7 mouse cellular contexts compared by ENCODE assay signal in the genomic region with DNA sequence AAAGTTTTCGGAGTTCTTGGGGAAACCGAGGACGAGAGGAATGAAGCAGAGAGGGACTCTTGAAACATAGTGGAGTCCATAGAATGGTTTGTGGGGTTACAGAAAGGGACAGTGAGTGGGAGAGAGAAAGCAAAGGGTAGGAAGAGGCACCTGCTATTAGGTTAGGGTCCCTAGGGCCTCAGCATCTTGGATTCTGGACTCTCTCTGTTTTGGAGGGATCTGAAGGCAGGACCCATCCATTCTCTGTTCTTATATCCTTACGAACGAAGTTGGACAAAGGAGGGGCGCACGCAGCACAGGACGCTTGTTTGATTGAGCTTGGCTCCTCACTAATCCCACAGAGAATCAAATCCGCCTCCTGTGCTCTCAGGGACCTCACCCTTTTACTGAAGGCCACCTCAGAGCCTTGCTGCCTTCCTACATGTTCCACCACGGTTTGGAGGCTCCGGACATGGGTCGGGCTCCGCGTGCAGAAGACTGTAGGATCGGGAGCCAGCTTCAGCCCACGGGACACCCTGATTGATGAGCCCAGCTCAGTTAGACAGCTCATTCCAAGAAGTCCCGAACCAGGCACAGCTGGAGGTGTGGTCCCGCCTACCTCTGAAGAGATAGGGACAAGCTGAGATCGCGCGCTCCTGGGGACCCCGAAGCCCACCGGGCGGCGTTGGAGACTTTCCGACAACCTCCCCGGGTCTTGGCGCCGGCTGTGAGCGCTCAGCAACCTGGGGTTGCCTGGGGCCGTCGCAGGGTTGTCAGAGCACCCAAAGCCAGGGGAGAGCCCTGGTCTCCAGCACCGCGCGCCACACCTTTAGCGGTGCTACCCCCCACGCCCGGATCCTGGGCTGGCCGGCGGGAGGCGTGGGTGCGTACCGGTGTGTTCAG. TPM values are rescaled to one million over a fixed set of nuclear protein-coding genes. Genes with fewer than 3 reads are reported as not detected.
DNase-seq lines count a peak whose midpoint lies in the region; ATAC-seq and TF ChIP-seq lines count a peak whose summit lies in the region.

No protein-coding gene starts in this region.

- no peaks in the 10 kb centered on the region for H3K79me2 ChIP-seq in liver, adult 2 months (ENCODE audit: control insufficient read depth, insufficient read depth, low read length)

- no peaks in the 10 kb centered on the region for H3K36me3 ChIP-seq in liver, adult 2 months (ENCODE audit: control insufficient read depth, insufficient read depth, low read length)
- no peaks in the 10 kb centered on the region for H3K36me3 ChIP-seq in embryonic facial prominence, embryonic 12.5 days
- H3K36me3 ChIP-seq in hindbrain, embryonic 12.5 days: no peaks in the 10 kb centered on the region
- H3K36me3 ChIP-seq in midbrain, embryonic 11.5 days (ENCODE audit: control insufficient read depth, insufficient read depth, low read length): no peaks in the 10 kb centered on the region

- no peak for TF ChIP-seq CTCF in liver, adult 2 months (IDR thresholded peaks at IDR 0.05; ENCODE audit: low read depth, low read length)

- no peak overlapping the region for H3K9ac ChIP-seq in liver, adult 2 months (ENCODE audit: low read depth, low read length)
- H3K9ac ChIP-seq in embryonic facial prominence, embryonic 12.5 days: peak overlapping the region; percentile 85
- H3K9ac ChIP-seq in hindbrain, embryonic 12.5 days: peak overlapping the region; percentile 97
- peak overlapping the region; percentile 99 for H3K9ac ChIP-seq in midbrain, embryonic 11.5 days (ENCODE audit: low read length)

- H3K27ac ChIP-seq in liver, adult 2 months (replicated peaks; ENCODE audit: insufficient read depth, low read depth, low read length): no peak overlapping the region
- H3K27ac ChIP-seq in embryonic facial prominence, embryonic 12.5 days: peak overlapping the region; percentile 79
- peak overlapping the region; percentile 97 for H3K27ac ChIP-seq in hindbrain, embryonic 12.5 days
- peak overlapping the region; percentile 88 for H3K27ac ChIP-seq in midbrain, embryonic 11.5 days (ENCODE audit: low read depth, low read length)

- no peaks in the 10 kb centered on the region for H3K9me3 ChIP-seq in embryonic facial prominence, embryonic 12.5 days
- H3K9me3 ChIP-seq in hindbrain, embryonic 12.5 days (replicated peaks): no peaks in the 10 kb centered on the region
- H3K9me3 ChIP-seq in midbrain, embryonic 11.5 days (ENCODE audit: control insufficient read depth, low read length): no peaks in the 10 kb centered on the region

- WGBS in liver, adult 2 months: 5% methylated on average over 43 of the region's 43 CpGs
- 3% methylated on average over 43 of the region's 43 CpGs for WGBS in embryonic facial prominence, embryonic 12.5 days
- WGBS in hindbrain, embryonic 12.5 days: 3% methylated on average over 43 of the region's 43 CpGs
- WGBS in midbrain, embryonic 11.5 days: 3% methylated on average over 42 of the region's 43 CpGs

- peak overlapping the region; percentile 51; the same call in 1 of the 2 replicates for H3K4me3 ChIP-seq in liver, adult 2 months (ENCODE audit: insufficient read depth, low read depth, low read length)
- H3K4me3 ChIP-seq in embryonic facial prominence, embryonic 12.5 days: peak overlapping the region; percentile 82
- H3K4me3 ChIP-seq in hindbrain, embryonic 12.5 days: peak overlapping the region; percentile 89
- H3K4me3 ChIP-seq in midbrain, embryonic 11.5 days (ENCODE audit: low read depth, low read length): peak overlapping the region; percentile 92

- TF ChIP-seq POLR2A in liver, adult 2 months (IDR thresholded peaks at IDR 0.05; ENCODE audit: extremely low read depth, insufficient read depth, low read length): no peak

- no peak for DNase-seq in liver, adult 2 months (ENCODE audit: extremely low read depth, low read depth, low spot score)
- no peak for DNase-seq in liver
- peak; percentile 93 for DNase-seq in midbrain, embryonic 11.5 days (ENCODE audit: low spot score, missing footprints)
- no peak for DNase-seq in right cerebral cortex, adult 18-20 months
- DNase-seq in B cell, adult 2 months: no peak

- peaks cover 13% of the 10 kb centered on the region; the same call in 1 of the 2 replicates for H3K27me3 ChIP-seq in liver, adult 2 months (ENCODE audit: control insufficient read depth, insufficient read depth, low read length)
- H3K27me3 ChIP-seq in embryonic facial prominence, embryonic 12.5 days: peaks cover 16% of the 10 kb centered on the region
- H3K27me3 ChIP-seq in hindbrain, embryonic 12.5 days: peaks cover 9% of the 10 kb centered on the region; the same call in 1 of the 2 replicates
- H3K27me3 ChIP-seq in midbrain, embryonic 11.5 days (ENCODE audit: control insufficient read depth, insufficient read depth, low read length): peaks cover 7% of the 10 kb centered on the region; the same call in 1 of the 2 replicates

- ATAC-seq in embryonic facial prominence, embryonic 12.5 days (ENCODE audit: insufficient number of reproducible peaks, insufficient read depth, low FRiP score, low TSS enrichment): peak; percentile 24; the same call in 1 of the 2 replicates
- ATAC-seq in hindbrain, embryonic 12.5 days (ENCODE audit: low FRiP score): peak; percentile 46
- ATAC-seq in midbrain, embryonic 11.5 days (ENCODE audit: low FRiP score): peak; percentile 60

- peak overlapping the region; percentile 83 for H3K4me2 ChIP-seq in embryonic facial prominence, embryonic 12.5 days (replicated peaks)
- H3K4me2 ChIP-seq in hindbrain, embryonic 12.5 days (replicated peaks): peak overlapping the region; percentile 76
- peak overlapping the region; percentile 73 for H3K4me2 ChIP-seq in midbrain, embryonic 11.5 days

- no peaks in the 10 kb centered on the region for H3K4me1 ChIP-seq in liver, adult 2 months (ENCODE audit: control insufficient read depth, insufficient read depth, low read length)
- peaks cover 28% of the 10 kb centered on the region for H3K4me1 ChIP-seq in embryonic facial prominence, embryonic 12.5 days
- peaks cover 53% of the 10 kb centered on the region for H3K4me1 ChIP-seq in hindbrain, embryonic 12.5 days
- H3K4me1 ChIP-seq in midbrain, embryonic 11.5 days (ENCODE audit: control insufficient read depth, insufficient read depth, low read length): peaks cover 33% of the 10 kb centered on the region

RNA-seq across cellular contexts. Expression of gene St8sia2, which starts 1.3 kb away (rescaled TPM):
- not detected in 2 replicates for total RNA-seq in liver, adult 2 months (2014; rRNA removed)
- polyA plus RNA-seq in liver, adult 2 months (2012; rRNA removed): 0.02 TPM in 1 of 2 replicates, not detected in the other
- 15.6 and 18.5 TPM in 2 replicates for polyA plus RNA-seq in embryonic facial prominence, embryonic 12.5 days (2016; fragmentation: Nextera tagmentation; extraction: Ambion mirVana)
- 60.2 and 69.5 TPM in 2 replicates for polyA plus RNA-seq in hindbrain, embryonic 12.5 days (2016; fragmentation: Nextera tagmentation; extraction: Ambion mirVana)
- polyA plus RNA-seq in midbrain, embryonic 11.5 days (2014; fragmentation: Nextera tagmentation; extraction: Ambion mirVana): 40.2 and 42.7 TPM in 2 replicates

Comparison
In these comparisons a context has a peak if more than half of its experiments do, and no peak if none do; other contexts are left out.
1. RNA of gene St8sia2, which starts 1.3 kb away (polyA plus RNA-seq): 60.2 to 69.5 TPM in hindbrain, embryonic 12.5 days, 40.2 to 42.7 TPM in midbrain, embryonic 11.5 days and 15.6 to 18.5 TPM in embryonic facial prominence, embryonic 12.5 days; 0.02 TPM in liver, adult 2 months; every median in the first group is over 10 times any median in the second.
2. Peak in every context shown above with its lines, with median percentiles within 50 percentile points of each other: H3K4me3 ChIP-seq, ATAC-seq and H3K4me2 ChIP-seq.